Mouse (Mus musculus) kidney, embryonic 16.5 days (tissue): Measurements from ENCODE around the gene Smndc1. TPM values are rescaled to one million over a fixed set of nuclear protein-coding genes. Genes with fewer than 3 reads are reported as not detected.

ENCODE experiments used
- ATAC-seq: fragments of 200-750 bp; cut with Nextera tagmentation; 2 replicates; pipeline ENCODE4 v1.8.0; 2017; ENCODE audit warnings: moderate TSS enrichment; ENCODE audit not compliant: low FRiP score, low TSS enrichment
- H3K27ac ChIP-seq: fragments of 300-500 bp; sonication (generic); 2 replicates; pipeline ENCODE4 v1.5.1; 2014; ENCODE audit warnings: low read length
- H3K27me3 ChIP-seq: fragments of 300-500 bp; sonication (generic); 2 replicates; pipeline ENCODE4 v1.6.1; 2014; ENCODE audit warnings: low read length, control low read depth, mixed read lengths; ENCODE audit not compliant: insufficient read depth
- H3K36me3 ChIP-seq: fragments of 300-500 bp; sonication (generic); 2 replicates; pipeline ENCODE4 v1.6.1; 2014; ENCODE audit warnings: low read length, control low read depth, mixed read lengths; ENCODE audit not compliant: insufficient read depth
- H3K4me1 ChIP-seq: fragments of 300-500 bp; sonication (generic); 2 replicates; pipeline ENCODE4 v1.6.1; 2014; ENCODE audit warnings: low read length, control low read depth, mixed read lengths; ENCODE audit not compliant: insufficient read depth
- H3K4me2 ChIP-seq: fragments of 300-500 bp; sonication (generic); replicated peaks from 2 replicates; pipeline ENCODE4 v1.6.1; 2014; ENCODE audit warnings: low read depth, low read length
- H3K4me3 ChIP-seq: fragments of 300-500 bp; sonication (generic); 2 replicates; pipeline ENCODE4 v1.5.1; 2014; ENCODE audit warnings: mild to moderate bottlenecking, low read length
- H3K9ac ChIP-seq: fragments of 300-500 bp; sonication (generic); replicated peaks from 2 replicates; pipeline ENCODE4 v1.6.1; 2014; ENCODE audit warnings: low read length
- H3K9me3 ChIP-seq: fragments of 300-500 bp; sonication (generic); 2 replicates; pipeline ENCODE4 v1.6.1; 2016; ENCODE audit warnings: low read length, control low read depth
- WGBS: fragments of 180-500 bp; shearing (Covaris S2); extraction: QIAGEN DNeasy Blood & Tissue Kit; methylation state at CpG from one replicate; pipeline ENCODE4 v1.1.7; 2014; 5-methylcytosine and 5-hydroxymethylcytosine counted together
- polyA plus RNA-seq: library from polyadenylated mRNA; unstranded; fragments of >200 nt; fragmentation: Nextera tagmentation; extraction: Ambion mirVana; gene quantifications from 2 replicates; pipeline ENCODE4 v1.2.1, GENCODE M21; 2015

The Smndc1 gene
- polyA plus RNA-seq, 1 experiment from 2014 or later: 40.1 TPM

GRCm38 (mm10) chr19:53425824-53426223 lies 35.4 kb upstream of the Smndc1 start:
- no peak overlapping the region for H3K4me2 ChIP-seq
- ATAC-seq: no peak
- H3K4me3 ChIP-seq: no peak overlapping the region
- no peaks in the 10 kb centered on the region for H3K27me3 ChIP-seq
- no peaks in the 10 kb centered on the region for H3K9me3 ChIP-seq
- H3K27ac ChIP-seq: no peak overlapping the region
- 75% methylated on average over 8 of the region's 8 CpGs for WGBS
- no peak overlapping the region for H3K9ac ChIP-seq
- H3K36me3 ChIP-seq: no peaks in the 10 kb centered on the region
- peaks cover 41% of the 10 kb centered on the region for H3K4me1 ChIP-seq

GRCm38 (mm10) chr19:53424629-53425028 lies 34.3 kb upstream of the Smndc1 start:
- WGBS: 22% methylated on average over 18 of the region's 18 CpGs
- Histone ChIP-seq H3K27me3 (no peaks in the 10 kb centered on the region), H3K4me1 (peaks cover 44% of the 10 kb centered on the region), H3K27ac (peak overlapping the region; percentile 27), H3K36me3 (no peaks in the 10 kb centered on the region), H3K4me2 (peak overlapping the region; percentile 38), H3K4me3 (no peak overlapping the region; the same call in 1 of the 2 replicates), H3K9ac (peak overlapping the region; percentile 39), H3K9me3 (no peaks in the 10 kb centered on the region)
- ATAC-seq: no peak

- Histone ChIP-seq H3K4me1 (peaks cover 44% of the 10 kb centered on the region), H3K4me2 (peak overlapping the region; percentile 19), H3K9me3 (no peaks in the 10 kb centered on the region), H3K4me3 (no peak overlapping the region), H3K9ac (peak overlapping the region; percentile 39; the same call in 1 of the 2 replicates), H3K27ac (0 out of 2 replicates have a peak overlapping the region, but pooled peaks have one; percentile 0), H3K36me3 (no peaks in the 10 kb centered on the region), H3K27me3 (no peaks in the 10 kb centered on the region)
- ATAC-seq: no peak
- WGBS: 55% methylated on average over 17 of the region's 17 CpGs
These were observed 33.6 kb upstream of the Smndc1 start for GRCm38 (mm10) chr19:53423816-53424465.

GRCm38 (mm10) chr19:53423341-53423753 lies 33.0 kb upstream of the Smndc1 start:
- H3K4me2 ChIP-seq: peak overlapping the region; percentile 19; the same call in 1 of the 2 replicates
- no peak overlapping the region for H3K27ac ChIP-seq
- no peak overlapping the region for H3K4me3 ChIP-seq
- peaks cover 44% of the 10 kb centered on the region for H3K4me1 ChIP-seq
- no peaks in the 10 kb centered on the region for H3K36me3 ChIP-seq
- H3K9ac ChIP-seq: no peak overlapping the region
- WGBS: 22% methylated on average over 19 of the region's 19 CpGs
- ATAC-seq: no peak
- H3K27me3 ChIP-seq: no peaks in the 10 kb centered on the region
- H3K9me3 ChIP-seq: no peaks in the 10 kb centered on the region

GRCm38 (mm10) chr19:53422358-53423308 lies 32.3 kb upstream of the Smndc1 start:
- Histone ChIP-seq H3K4me3 (no peak overlapping the region), H3K27me3 (no peaks in the 10 kb centered on the region), H3K36me3 (no peaks in the 10 kb centered on the region), H3K9ac (no peak overlapping the region), H3K9me3 (no peaks in the 10 kb centered on the region), H3K4me2 (no peak overlapping the region), H3K4me1 (peaks cover 39% of the 10 kb centered on the region), H3K27ac (no peak overlapping the region)
- no peak for ATAC-seq
- 65% methylated on average over 18 of the region's 18 CpGs for WGBS

- Histone ChIP-seq H3K4me1 (peaks cover 34% of the 10 kb centered on the region), H3K9me3 (no peaks in the 10 kb centered on the region), H3K27ac (peak overlapping the region; percentile 89), H3K27me3 (no peaks in the 10 kb centered on the region), H3K4me2 (peak overlapping the region; percentile 65), H3K4me3 (peak overlapping the region; percentile 41), H3K36me3 (no peaks in the 10 kb centered on the region), H3K9ac (peak overlapping the region; percentile 61)
- WGBS: under 1% methylated on average over 6 of the region's 6 CpGs
- peak; percentile 12 for ATAC-seq
These were observed 31.3 kb upstream of the Smndc1 start for GRCm38 (mm10) chr19:53421583-53422188.

- H3K4me1 ChIP-seq: peaks cover 34% of the 10 kb centered on the region
- peak overlapping the region; percentile 65 for H3K4me2 ChIP-seq
- WGBS: 2% methylated on average over 19 of the region's 19 CpGs
- ATAC-seq: peak; percentile 97
- no peaks in the 10 kb centered on the region for H3K36me3 ChIP-seq
- no peaks in the 10 kb centered on the region for H3K27me3 ChIP-seq
- peak overlapping the region; percentile 89 for H3K27ac ChIP-seq
- no peaks in the 10 kb centered on the region for H3K9me3 ChIP-seq
- peak overlapping the region; percentile 61 for H3K9ac ChIP-seq
- peak overlapping the region; percentile 41 for H3K4me3 ChIP-seq
These were observed 30.7 kb upstream of the Smndc1 start for GRCm38 (mm10) chr19:53420924-53421582.

GRCm38 (mm10) chr19:53419834-53420233 lies 29.5 kb upstream of the Smndc1 start:
- Histone ChIP-seq H3K27me3 (no peaks in the 10 kb centered on the region), H3K27ac (no peak overlapping the region), H3K4me2 (no peak overlapping the region), H3K4me1 (peaks cover 33% of the 10 kb centered on the region), H3K9me3 (no peaks in the 10 kb centered on the region), H3K36me3 (no peaks in the 10 kb centered on the region), H3K4me3 (no peak overlapping the region), H3K9ac (no peak overlapping the region)
- ATAC-seq: no peak
- 49% methylated on average over 5 of the region's 5 CpGs for WGBS

GRCm38 (mm10) chr19:53415198-53415597 lies 24.8 kb upstream of the Smndc1 start:
- Histone ChIP-seq H3K27me3 (no peaks in the 10 kb centered on the region), H3K4me3 (no peak overlapping the region), H3K4me1 (peaks cover 44% of the 10 kb centered on the region), H3K9me3 (no peaks in the 10 kb centered on the region), H3K36me3 (no peaks in the 10 kb centered on the region), H3K9ac (no peak overlapping the region), H3K27ac (no peak overlapping the region), H3K4me2 (no peak overlapping the region)
- 83% methylated on average over 17 of the region's 17 CpGs for WGBS
- ATAC-seq: no peak
